Mouse (Mus musculus) CH12.LX (cell line): ENCODE data around the gene Strip1. TPM values are rescaled to one million over a fixed set of nuclear protein-coding genes. Genes with fewer than 3 reads are reported as not detected.

Source experiments
- DNase-seq: peaks from one replicate; pipeline ENCODE4 v3.0.0-alpha.2; 2013; ENCODE audit errors: extremely low read depth
- H3K27ac ChIP-seq: 2 replicates; pipeline ENCODE4 v1.5.1; 2012; ENCODE audit warnings: low read depth, mild to moderate bottlenecking, control low read depth, moderate library complexity; ENCODE audit not compliant: insufficient read depth
- H3K27me3 ChIP-seq: replicated peaks from 2 replicates; pipeline ENCODE3; 2012; ENCODE audit warnings: inconsistent platforms
- H3K36me3 ChIP-seq, 2 experiments: replicated peaks in 1 of 2; 2 replicates each; pipeline versions ENCODE3 to v1.6.1; 2012; ENCODE audit warnings: inconsistent platforms in 1 of 2, low read length in 1 of 2, mild to moderate bottlenecking in 1 of 2, mixed read lengths in 1 of 2, moderate library complexity in 1 of 2; ENCODE audit not compliant: control insufficient read depth in 1 of 2, insufficient read depth in 1 of 2
- H3K4me1 ChIP-seq, 2 experiments: 2 replicates each; pipeline ENCODE4 v1.6.1; 2012; ENCODE audit warnings: inconsistent platforms in 1 of 2, moderate library complexity in 1 of 2; ENCODE audit not compliant: insufficient read depth in 2 of 2, control insufficient read depth in 1 of 2
- H3K4me2 ChIP-seq: 2 replicates; pipeline ENCODE4 v1.6.1; 2012; ENCODE audit warnings: low read depth, mild to moderate bottlenecking, control low read depth; ENCODE audit not compliant: poor library complexity, insufficient read depth, severe bottlenecking
- H3K4me3 ChIP-seq, 3 experiments: fragments of 150-350 bp in 1 of 3; sonication (generic) in 1 of 3; replicated peaks in 1 of 3; 2 replicates each; pipeline versions ENCODE3 to v1.5.1; 2011 to 2012; ENCODE audit warnings: low read depth in 2 of 3, low read length in 2 of 3, mild to moderate bottlenecking in 2 of 3, moderate library complexity in 2 of 3, control low read depth in 1 of 3, improper control_type of control experiment in 1 of 3, inconsistent platforms in 1 of 3, mixed read lengths in 1 of 3; ENCODE audit not compliant: poor library complexity in 1 of 3
- H3K79me2 ChIP-seq: replicated peaks from 2 replicates; pipeline ENCODE4 v1.6.1; 2012; ENCODE audit warnings: mild to moderate bottlenecking, moderate library complexity; ENCODE audit not compliant: control insufficient read depth, poor library complexity, insufficient read depth, severe bottlenecking; ENCODE audit errors: extremely low read depth
- H3K9ac ChIP-seq: 2 replicates; pipeline ENCODE4 v1.6.1; 2012; ENCODE audit warnings: low read depth, mild to moderate bottlenecking, control low read depth, moderate library complexity; ENCODE audit not compliant: insufficient read depth
- H3K9me3 ChIP-seq: replicated peaks from 2 replicates; pipeline ENCODE3; 2012; ENCODE audit warnings: low read length, inconsistent platforms, mixed read lengths
- BHLHE40 ChIP-seq: IDR thresholded peaks from 2 replicates; pipeline ENCODE4 v1.6.1; 2011; ENCODE audit warnings: mild to moderate bottlenecking, low read depth, low read length, improper control_type of control experiment
- CHD2 ChIP-seq: IDR thresholded peaks from 2 replicates; pipeline ENCODE4 v1.6.1; 2011; ENCODE audit warnings: low read length, improper control_type of control experiment
- CTCF ChIP-seq, 2 experiments: IDR thresholded peaks in 1 of 2; conservative IDR thresholded peaks in 1 of 2; 2 replicates each; pipeline ENCODE4 v1.5.1; 2011 to 2012; ENCODE audit warnings: low read depth in 2 of 2, low read length in 2 of 2, improper control_type of control experiment in 1 of 2, inconsistent platforms in 1 of 2, mild to moderate bottlenecking in 1 of 2, moderate library complexity in 1 of 2
- E2F4 ChIP-seq: IDR thresholded peaks from 2 replicates; pipeline ENCODE4 v1.6.1; 2011; ENCODE audit warnings: low read depth, low read length, improper control_type of control experiment; ENCODE audit not compliant: insufficient replicate concordance
- ELF1 ChIP-seq: IDR thresholded peaks from 2 replicates; pipeline ENCODE4 v1.6.1; 2014; ENCODE audit warnings: low read depth, mild to moderate bottlenecking, inconsistent platforms, low read length, improper control_type of control experiment
- ETS1 ChIP-seq: conservative IDR thresholded peaks from 2 replicates; pipeline ENCODE4 v1.6.1; 2012; ENCODE audit warnings: low read depth, mild to moderate bottlenecking, inconsistent platforms, low read length, improper control_type of control experiment, moderate library complexity
- IRF4 ChIP-seq: IDR thresholded peaks from 2 replicates; pipeline ENCODE4 v1.6.1; 2014; ENCODE audit warnings: low read depth, mild to moderate bottlenecking, inconsistent platforms, low read length, improper control_type of control experiment
- MEF2A ChIP-seq: IDR thresholded peaks from 2 replicates; pipeline ENCODE4 v1.6.1; 2014; ENCODE audit warnings: low read depth, mild to moderate bottlenecking, inconsistent platforms, low read length, improper control_type of control experiment, borderline replicate concordance
- PAX5 ChIP-seq: IDR thresholded peaks from 2 replicates; pipeline ENCODE4 v1.6.1; 2012; ENCODE audit warnings: low read length, inconsistent platforms, mixed read lengths
- POLR2A ChIP-seq: IDR thresholded peaks from 2 replicates; pipeline ENCODE4 v1.6.1; 2011; ENCODE audit warnings: low read depth, mild to moderate bottlenecking, improper control_type of control experiment, low read length
- SIN3A ChIP-seq: IDR thresholded peaks from 2 replicates; pipeline ENCODE4 v1.6.1; 2012; ENCODE audit warnings: low read length, improper control_type of control experiment, inconsistent platforms
- TBP ChIP-seq: conservative IDR thresholded peaks from 2 replicates; pipeline ENCODE4 v1.6.1; 2011; ENCODE audit warnings: low read depth, low read length, improper control_type of control experiment
- TCF12 ChIP-seq: IDR thresholded peaks from 2 replicates; pipeline ENCODE4 v1.6.1; 2014; ENCODE audit warnings: low read depth, mild to moderate bottlenecking, inconsistent platforms, low read length, improper control_type of control experiment
- UBTF ChIP-seq: IDR thresholded peaks from 2 replicates; pipeline ENCODE4 v1.6.1; 2012; ENCODE audit warnings: low read depth, mild to moderate bottlenecking, inconsistent platforms, low read length, improper control_type of control experiment, moderate library complexity
- USF1 ChIP-seq: IDR thresholded peaks from 2 replicates; pipeline ENCODE4 v1.6.1; 2014; ENCODE audit warnings: low read depth, mild to moderate bottlenecking, inconsistent platforms, low read length, improper control_type of control experiment
- USF2 ChIP-seq: conservative IDR thresholded peaks from 2 replicates; pipeline ENCODE4 v1.6.1; 2011; ENCODE audit warnings: low read depth, low read length, improper control_type of control experiment
- ZC3H11A ChIP-seq: IDR thresholded peaks from 2 replicates; pipeline ENCODE4 v1.6.1; 2012; ENCODE audit warnings: low read depth, mild to moderate bottlenecking, inconsistent platforms, low read length, improper control_type of control experiment
- ZKSCAN1 ChIP-seq: IDR thresholded peaks from 2 replicates; pipeline ENCODE4 v1.6.1; 2012; ENCODE audit warnings: low read depth, inconsistent platforms, low read length, improper control_type of control experiment, borderline replicate concordance
- dilution Hi-C: fragments of 300-500 bp; cut with MboI; formaldehyde crosslinking; loops from 2 replicates; pipeline ENCODE4 v1.14.3; 2020; ENCODE audit warnings: low sequenced_read_pairs; ENCODE audit not compliant: extremely low pct_unique_long_range_greater_than_20kb, extremely low pct_ligation_motif_present
- in situ Hi-C: fragments of 300-500 bp; cut with MboI; formaldehyde crosslinking; loops from 3 replicates; pipeline ENCODE4 v1.14.3; 2019; ENCODE audit warnings: low sequenced_read_pairs, low pct_ligation_motif_present, low pct_unique_long_range_greater_than_20kb, mixed read lengths
- polyA plus RNA-seq: library from polyadenylated mRNA; unstranded; fragments of >175 nt; gene quantifications from 2 replicates; pipeline ENCODE4 v1.2.1, GENCODE M21; 2012; ENCODE audit warnings: low read depth; ENCODE audit not compliant: insufficient read length
- total RNA-seq, 2 experiments: library from RNA; depleted of rRNA; stranded (reverse); fragments of 300-350 nt in 1 of 2; fragments of >200 nt in 1 of 2; gene quantifications; 2 replicates each; pipeline ENCODE4 v1.2.3; 2012 to 2014

Gene Strip1
- total and polyA plus RNA-seq, 3 experiments, result 18.4 to 28.2 (median 27.0) TPM

- no peaks in the 10 kb centered on the region for H3K9me3 ChIP-seq
- H3K27me3 ChIP-seq, result no peaks in the 10 kb centered on the region
- TF ChIP-seq USF2, result no peak
- no peak for TF ChIP-seq ZC3H11A
- no peak for TF ChIP-seq USF1
- peaks cover 3 to 22% of the 10 kb centered on the region in 2 experiments; a peak in 2 of 4 replicates for H3K4me1 ChIP-seq
- no peaks in the 10 kb centered on the region for H3K79me2 ChIP-seq
- H3K36me3 ChIP-seq, result peaks cover 4 to 18% of the 10 kb centered on the region in 2 experiments
- in situ Hi-C loops, result no loop called here
- dilution Hi-C loops, result no loop called here
- no peak overlapping the region for H3K27ac ChIP-seq
- no peak overlapping the region for H3K9ac ChIP-seq
- no peak for DNase-seq
- no peak overlapping the region for H3K4me3 ChIP-seq
- H3K4me2 ChIP-seq, result no peak overlapping the region
Measured at GRCm38 (mm10) chr3:107632786-107633185, 1.3 kb upstream of the Strip1 start.

- Histone ChIP-seq H3K4me1 (peaks cover 6 to 22% of the 10 kb centered on the region in 2 experiments; a peak in 3 of 4 replicates), H3K27ac (peak within 1 kb of the TSS; percentile 32; the same call in 1 of the 2 replicates), H3K79me2 (no peaks in the 10 kb centered on the region), H3K9ac (peak within 1 kb of the TSS; percentile 96), H3K4me2 (peak within 1 kb of the TSS; percentile 71), H3K36me3 (peaks cover 22 to 37% of the 10 kb centered on the region in 2 experiments), H3K4me3 (peak within 1 kb of the TSS; percentile 73 to 96 (median 93)), H3K27me3 (no peaks in the 10 kb centered on the region), H3K9me3 (no peaks in the 10 kb centered on the region)
- DNase-seq, result peak; percentile 49
- TF ChIP-seq MEF2A (0 out of 2 replicates have a peak, but pooled peaks have one; percentile 37), POLR2A (0 out of 2 replicates have a peak, but pooled peaks have one; percentile 23), UBTF (peak; percentile 57; the same call in 1 of the 2 replicates), PAX5 (no peak), CHD2 (peak; percentile 44; the same call in 1 of the 2 replicates), ETS1 (peak; percentile 44), E2F4 (no peak), ELF1 (0 out of 2 replicates have a peak, but pooled peaks have one; percentile 27), USF2 (no peak), ZKSCAN1 (no peak), CTCF (conservative IDR thresholded peaks at IDR 0.05 in 1 of 2, IDR thresholded peaks at IDR 0.05 in 1 of 2; ENCODE audit: low read depth in 2 of 2, low read length in 2 of 2) (no peak), TCF12 (no peak), IRF4 (peak; percentile 67), BHLHE40 (0 out of 2 replicates have a peak, but pooled peaks have one; percentile 8), TBP (no peak), SIN3A (peak; percentile 50; the same call in 1 of the 2 replicates)
- dilution Hi-C loops, result no loop called here
- in situ Hi-C loops, result no loop called here
Measured at GRCm38 (mm10) chr3:107630682-107631522, 592 bp downstream of the Strip1 start, which contains the start of gene Gm10961. Gm10961 (plus strand) TSS chr3:107631322.
